Mouse (Mus musculus): ENCODE data around the gene Gdpgp1.

The Gdpgp1 gene

DNA sequence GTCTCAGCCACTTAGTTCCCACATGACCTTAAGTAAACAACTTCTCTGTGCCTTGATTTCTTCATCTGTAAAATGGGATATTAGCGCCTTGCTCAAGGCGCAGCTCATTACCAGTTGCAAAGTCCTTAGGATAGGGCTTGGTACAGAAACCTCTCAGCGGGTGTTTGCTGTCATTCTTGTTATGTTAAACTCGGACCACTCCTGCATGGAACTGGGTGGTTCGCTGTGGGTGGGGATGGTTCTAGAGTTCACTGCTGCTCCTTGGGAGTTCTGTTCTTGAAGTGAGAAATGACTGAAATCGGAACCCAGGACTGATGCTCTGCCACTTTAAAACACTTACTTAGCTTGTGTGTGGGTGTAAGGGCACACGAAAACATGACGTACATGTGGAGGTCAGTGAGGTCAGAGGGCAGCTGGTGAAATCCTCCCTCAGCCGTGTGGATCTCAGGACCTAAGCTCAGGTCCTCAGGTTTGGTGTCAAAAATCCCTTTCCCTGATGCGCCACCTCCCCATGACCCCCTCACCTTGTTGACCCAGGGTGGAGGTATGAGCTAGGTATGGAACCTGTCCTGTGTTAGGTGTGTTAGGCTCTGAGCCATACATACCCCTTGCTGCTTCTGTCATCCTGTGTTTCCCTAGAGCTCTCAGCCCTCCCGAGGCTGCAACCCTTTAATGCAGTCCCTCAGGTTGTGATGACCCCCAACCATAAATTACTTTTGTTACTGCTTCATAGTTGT lies 32.6 kb upstream of the Gdpgp1 start:
- no peak for DNase-seq (ENCODE audit: low spot score in 2 of 2)

GRCm38 (mm10) chr7:80200588-80200945 lies 32.1 kb upstream of the Gdpgp1 start:
- no peak for DNase-seq (ENCODE audit: low spot score in 2 of 2)

DNA sequence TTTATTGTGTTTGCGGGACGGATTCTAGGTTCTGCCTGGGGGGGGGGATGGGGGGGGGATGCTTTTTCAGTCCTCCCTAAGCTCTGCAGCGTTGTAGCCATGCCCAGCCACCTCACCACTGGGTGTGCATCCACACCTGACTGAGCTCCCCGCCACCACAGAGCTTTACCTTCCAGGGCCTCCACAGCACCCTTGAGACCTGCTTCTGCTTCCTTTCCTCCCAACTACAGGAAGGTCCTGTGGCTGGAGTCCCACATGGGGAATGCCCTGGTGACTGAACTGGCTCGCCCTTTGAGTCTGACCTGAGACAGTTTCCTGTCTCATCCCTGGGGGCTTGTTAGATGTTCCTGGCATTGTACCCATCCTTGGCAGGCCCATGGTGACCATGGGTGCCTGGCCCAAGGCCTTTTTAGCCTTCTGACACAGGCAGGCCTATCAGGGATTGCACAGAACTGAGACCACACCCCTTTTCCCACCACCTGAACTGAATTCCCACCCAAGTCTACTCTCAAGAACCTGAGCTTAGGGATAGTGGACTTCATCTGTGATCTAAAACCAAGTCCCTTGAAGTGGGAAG lies 31.6 kb upstream of the Gdpgp1 start:
- no peak for DNase-seq (ENCODE audit: low spot score in 2 of 2)

DNA sequence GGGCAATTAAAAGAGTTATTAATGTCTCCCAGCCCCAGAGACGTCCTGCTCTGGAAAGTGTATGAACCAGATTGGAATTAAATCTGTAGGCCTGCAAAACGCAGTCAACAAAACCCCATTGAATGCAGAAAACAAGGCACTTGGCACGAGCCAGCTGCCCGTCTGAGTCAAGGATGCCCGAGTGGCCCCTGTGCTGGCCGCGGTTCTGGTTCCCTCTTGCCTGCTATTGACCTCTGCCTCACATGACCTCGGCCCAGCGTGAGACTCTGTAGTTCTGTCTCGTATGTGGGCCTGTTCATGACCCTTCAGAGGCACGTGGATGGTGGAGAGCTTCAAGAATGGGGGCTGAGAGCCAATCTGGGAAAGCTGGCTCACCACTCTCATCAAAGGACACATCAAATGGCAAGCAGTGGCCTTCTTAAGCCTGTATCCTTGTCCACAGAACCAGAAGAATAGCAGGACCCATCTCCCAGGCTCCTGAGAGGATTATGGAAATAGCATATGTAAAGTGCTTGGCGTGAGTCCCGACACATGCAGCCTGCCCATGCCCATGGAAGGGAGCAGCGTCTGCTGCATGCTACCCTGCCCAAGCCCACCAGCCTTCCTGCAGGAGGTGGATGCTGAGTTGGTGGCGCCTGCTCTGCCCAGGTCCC lies 30.7 kb upstream of the Gdpgp1 start:
- DNase-seq (ENCODE audit: low spot score in 2 of 2) = no peak

GRCm38 (mm10) chr7:80202961-80203360 lies 29.7 kb upstream of the Gdpgp1 start:
- DNase-seq (ENCODE audit: low spot score in 2 of 2) = no peak

DNA sequence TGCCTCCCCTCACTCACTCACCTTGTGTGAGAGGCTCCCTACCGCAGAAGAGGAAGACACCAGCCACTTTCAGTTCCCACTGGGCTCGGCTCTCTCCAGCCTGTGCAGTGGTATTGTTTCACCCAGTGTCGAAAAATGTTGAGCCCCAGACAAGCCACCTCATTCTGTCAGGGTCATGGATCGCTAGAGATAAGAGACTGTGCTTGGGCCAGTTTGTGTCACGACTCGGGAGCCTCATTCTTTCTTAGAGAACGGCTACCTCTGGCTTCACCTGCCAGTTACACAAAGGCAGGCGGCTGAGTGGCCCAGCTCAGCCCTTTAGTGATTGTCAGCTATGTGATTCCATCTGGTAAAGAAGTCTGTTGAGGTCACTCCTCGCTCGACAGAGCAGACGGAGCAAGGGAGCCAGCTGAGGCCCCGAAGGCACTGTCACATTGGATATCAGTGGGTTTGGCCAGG lies 29.0 kb upstream of the Gdpgp1 start:
- no peak for DNase-seq (ENCODE audit: low spot score in 2 of 2)

DNA sequence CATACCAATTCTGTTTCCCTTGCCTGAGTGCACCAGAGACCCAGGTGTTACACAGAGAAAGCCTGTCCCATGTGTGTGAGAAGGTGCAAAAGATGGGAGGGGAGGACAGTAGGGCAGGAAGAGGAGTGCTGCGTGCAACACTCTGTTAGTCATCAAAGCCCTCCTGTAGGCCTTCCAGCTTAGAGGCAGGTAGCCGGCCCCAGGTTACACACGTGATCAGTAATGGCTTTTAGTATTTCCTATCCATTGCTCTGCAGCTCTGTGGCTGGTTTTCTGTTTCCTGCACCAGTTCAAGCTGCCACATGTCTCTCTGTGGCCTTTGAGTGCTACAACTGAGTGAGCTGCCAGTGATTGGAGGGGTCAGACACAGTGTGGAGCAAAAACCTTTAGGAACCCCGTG lies 28.3 kb upstream of the Gdpgp1 start:
- no peak for DNase-seq (ENCODE audit: low spot score in 2 of 2)

DNA sequence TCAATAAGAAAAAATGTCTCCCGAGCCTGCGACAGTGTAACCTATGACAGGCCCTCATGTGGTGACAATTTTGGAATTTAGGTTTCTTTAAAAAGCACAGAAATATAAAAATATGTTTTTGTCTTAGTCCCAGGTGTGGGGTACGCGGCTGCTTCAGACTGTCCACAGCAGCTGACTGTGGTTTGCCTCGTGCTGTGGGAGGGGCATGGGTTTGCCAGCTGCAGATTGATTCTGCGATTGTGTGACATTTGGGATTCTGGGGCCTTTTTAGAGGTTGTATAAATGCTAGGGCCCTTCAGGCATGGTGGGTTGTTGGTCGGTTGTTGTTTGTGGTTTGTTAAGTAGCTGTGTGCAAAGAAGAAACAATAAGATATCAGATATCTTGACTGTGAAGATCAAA lies 27.7 kb upstream of the Gdpgp1 start:
- DNase-seq (ENCODE audit: low spot score in 2 of 2) = no peak

DNA sequence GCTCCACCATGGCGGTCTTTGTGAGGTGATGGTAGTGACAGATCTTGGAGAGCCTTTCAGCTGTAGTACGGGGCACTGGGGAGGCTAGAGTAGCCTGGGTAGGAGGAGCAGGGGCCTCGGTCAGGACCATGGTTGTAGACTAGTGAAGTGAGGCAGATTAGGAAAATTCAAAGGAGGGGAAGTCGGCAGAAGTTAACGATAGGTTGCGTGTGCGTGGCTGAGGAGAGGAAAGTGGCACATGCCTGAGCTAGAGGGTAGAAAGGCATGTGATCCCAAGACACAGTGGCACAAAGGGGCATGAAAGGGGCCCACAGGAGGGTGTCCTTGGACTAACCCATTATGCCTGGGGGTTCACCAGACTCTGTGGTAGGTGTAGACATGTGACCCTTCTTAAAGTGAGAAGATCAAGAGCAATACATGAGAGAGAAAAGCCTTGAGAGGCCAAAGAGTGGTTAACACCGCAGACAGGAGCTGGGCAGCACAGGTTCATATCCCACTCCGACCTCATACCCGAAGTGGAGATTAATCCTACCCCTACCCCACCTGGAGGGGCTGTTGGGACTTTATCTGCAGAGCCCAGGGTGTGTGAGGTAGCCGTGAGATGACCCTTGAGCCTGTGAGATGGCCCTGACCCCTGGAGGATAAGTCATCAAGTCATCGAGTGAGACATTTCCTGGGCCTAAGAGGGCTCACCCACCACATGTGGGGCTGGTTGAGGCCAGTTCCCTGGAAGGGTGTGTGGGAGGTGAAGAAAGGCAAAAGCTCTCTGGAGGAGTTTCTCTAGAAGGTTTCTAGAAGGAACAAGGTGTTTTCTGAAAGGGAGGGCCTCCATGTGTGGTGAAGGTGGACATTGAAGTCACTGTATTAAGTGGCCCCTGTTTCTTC lies 26.7 kb upstream of the Gdpgp1 start:
- DNase-seq (ENCODE audit: low spot score in 2 of 2) = no peak

DNA sequence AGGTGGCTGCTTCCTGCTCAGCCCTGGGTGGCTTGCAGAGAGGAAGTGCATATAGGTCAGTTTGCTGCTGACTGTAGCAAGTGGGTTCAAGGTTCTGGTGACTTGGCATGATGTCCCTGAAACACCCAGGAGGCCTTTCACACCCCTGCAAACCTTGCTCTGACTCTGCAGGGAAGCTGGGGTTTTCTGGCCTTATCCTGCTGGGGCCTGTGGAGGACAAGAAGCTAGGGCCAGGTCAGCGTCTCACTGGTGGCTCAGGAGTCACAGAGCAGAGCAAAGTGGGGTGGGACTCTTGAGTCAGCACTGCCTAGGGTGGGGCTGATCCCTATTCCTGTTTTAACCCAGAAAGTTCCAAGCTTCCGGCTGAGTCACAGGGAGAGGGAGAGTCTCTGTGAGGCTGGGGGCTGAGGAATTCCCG lies 25.3 kb upstream of the Gdpgp1 start:
- peak; percentile 52 to 64 for DNase-seq (ENCODE audit: low spot score in 2 of 2)

DNA sequence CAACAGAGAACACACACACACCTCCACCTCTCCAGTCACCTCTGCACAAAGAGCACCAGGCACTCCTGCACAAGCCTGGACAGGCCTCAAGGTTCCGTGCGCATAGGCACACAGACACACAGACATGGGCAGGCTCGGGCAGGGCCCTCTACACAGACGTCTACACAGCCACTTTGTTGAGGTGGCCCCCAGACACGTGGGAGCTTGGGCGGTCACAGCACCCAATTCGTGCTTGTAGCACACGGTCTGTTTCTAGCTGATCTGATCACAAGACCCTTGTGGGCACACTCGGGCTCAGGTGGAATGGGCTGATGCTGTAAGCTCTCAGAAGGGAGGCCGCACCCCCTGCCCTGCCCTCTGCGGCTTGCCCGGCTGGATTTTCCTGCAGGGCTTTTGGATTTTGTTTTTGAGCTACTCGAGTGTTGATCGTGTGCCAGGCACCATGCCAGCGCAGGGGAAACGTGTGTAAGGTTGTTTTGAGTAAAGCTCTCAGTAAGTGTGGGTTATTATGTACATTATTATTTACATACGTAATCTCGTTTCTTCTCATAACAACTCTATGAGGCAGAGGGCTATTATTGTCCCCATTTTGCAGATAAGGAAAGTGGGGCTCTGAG lies 24.5 kb upstream of the Gdpgp1 start:
- DNase-seq (ENCODE audit: low spot score in 2 of 2) = peak; percentile 79 to 82

DNA sequence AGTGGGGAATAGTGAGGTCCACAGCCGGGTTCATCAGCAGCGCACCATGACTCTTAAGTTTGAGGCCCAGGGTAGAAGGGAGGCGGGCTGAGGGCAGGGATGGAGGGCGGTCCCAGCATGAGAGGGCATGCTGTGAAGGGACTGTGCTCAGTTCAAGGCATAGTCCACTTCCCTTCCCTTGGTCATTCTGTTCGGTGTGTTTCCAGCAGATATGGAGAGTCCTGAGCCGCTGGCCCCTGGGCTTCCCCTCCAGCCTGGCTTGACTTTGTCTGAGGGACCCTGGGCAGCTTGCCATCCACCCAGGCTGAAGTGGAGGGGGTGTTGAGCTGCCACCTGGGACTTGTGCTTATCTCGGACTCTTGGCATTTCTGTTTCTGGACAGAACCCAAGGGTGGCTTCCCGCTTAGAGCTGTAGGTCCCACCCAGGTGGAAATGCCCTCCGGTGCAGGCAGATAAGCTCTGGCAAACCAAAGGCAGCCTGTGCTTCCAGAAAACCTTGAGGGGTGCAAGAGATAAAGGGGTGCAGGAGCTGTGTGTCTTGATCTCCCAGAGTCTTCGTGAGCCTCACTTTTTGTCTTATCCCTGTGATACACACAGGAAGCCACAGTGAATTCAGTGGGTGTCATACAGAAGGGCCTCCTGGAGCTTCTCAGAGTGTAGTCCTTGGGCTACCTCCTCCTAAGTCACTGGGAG lies 23.8 kb upstream of the Gdpgp1 start:
- DNase-seq (ENCODE audit: low spot score in 2 of 2) = peak in 1 of 2 experiments; percentile 40

- no peak for DNase-seq (ENCODE audit: low spot score in 2 of 2)
Measured at GRCm38 (mm10) chr7:80209669-80210068, 23.0 kb upstream of the Gdpgp1 start.

DNA sequence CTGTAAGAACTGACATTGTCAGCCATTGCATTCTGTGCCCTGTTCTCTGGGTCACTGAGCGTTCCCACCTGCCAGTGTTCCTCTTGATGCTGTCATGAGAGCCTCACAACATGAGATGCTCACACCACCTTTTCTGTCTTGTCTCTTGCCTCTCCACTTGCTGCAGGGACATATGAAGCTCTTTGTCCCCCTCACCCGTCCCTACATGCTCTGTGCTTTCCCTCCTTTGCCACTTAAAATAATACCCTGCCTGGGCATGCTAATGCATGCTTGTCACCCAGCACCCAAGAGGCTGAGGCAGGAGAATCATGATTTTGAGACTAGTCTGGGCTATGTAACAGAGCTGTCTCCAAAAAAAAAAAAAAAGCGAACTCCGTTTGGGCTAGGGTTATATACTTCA lies 21.7 kb upstream of the Gdpgp1 start:
- DNase-seq (ENCODE audit: low spot score in 2 of 2) = no peak

- no peak for DNase-seq (ENCODE audit: low spot score in 2 of 2)
Measured at GRCm38 (mm10) chr7:80213604-80214003, 19.1 kb upstream of the Gdpgp1 start.

- DNase-seq (ENCODE audit: low spot score in 2 of 2) = no peak
Measured at GRCm38 (mm10) chr7:80214459-80214858, 18.2 kb upstream of the Gdpgp1 start.

GRCm38 (mm10) chr7:80215398-80215797 lies 17.3 kb upstream of the Gdpgp1 start:
- DNase-seq (ENCODE audit: low spot score in 2 of 2) = peak; percentile 65 to 74

GRCm38 (mm10) chr7:80216566-80216965 lies 16.1 kb upstream of the Gdpgp1 start:
- DNase-seq (ENCODE audit: low spot score in 2 of 2) = peak in 1 of 2 experiments; percentile 69

DNA sequence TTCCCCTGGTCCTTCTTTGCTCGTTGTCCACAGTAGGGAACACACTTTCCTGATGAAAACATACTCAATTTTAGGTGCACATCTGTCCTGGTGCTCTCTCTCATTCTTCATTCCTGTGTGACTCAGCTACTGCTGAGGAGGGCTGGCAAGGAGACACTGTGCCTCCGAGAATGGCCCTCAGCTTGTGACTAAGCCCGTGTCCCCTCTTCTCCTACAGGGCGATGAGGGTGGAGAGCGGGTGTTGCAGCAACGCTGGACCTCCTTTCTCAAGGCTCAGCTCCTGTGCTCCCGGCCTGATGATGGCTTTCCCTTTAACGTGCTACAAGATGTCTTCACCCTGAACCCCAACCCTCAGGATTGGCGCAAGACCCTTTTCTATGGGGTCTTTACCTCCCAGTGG lies 14.0 kb upstream of the Gdpgp1 start:
- no peak for DNase-seq (ENCODE audit: low spot score in 2 of 2)

GRCm38 (mm10) chr7:80220237-80220797 lies 12.3 kb upstream of the Gdpgp1 start:
- DNase-seq (ENCODE audit: low spot score in 2 of 2) = no peak
